20 mouse cellular contexts compared by ENCODE assay signal in genomic region chr3:127376901-127377460, GRCm38 (mm10).
A peak's percentile ranks its signal among the peaks of the same experiment; 100 is the strongest.
DNase-seq lines count a peak whose midpoint lies in the region; ATAC-seq and TF ChIP-seq lines count a peak whose summit lies in the region.
"Had no signal": no experiment of that assay in that cellular context is flagged by ENCODE, and none has a peak within 500 bp of the region (broad histone marks: within the 10 kb centered on the region; RNA-seq: fewer than 3 reads in every experiment).

No protein-coding gene starts in this region.

- H3K4me1 ChIP-seq in forebrain, embryonic 14.5 days (ENCODE audit: control insufficient read depth, insufficient read depth, low read length): peaks cover 20% of the 10 kb centered on the region
- H3K4me1 ChIP-seq in forebrain, embryonic 11.5 days (replicated peaks; ENCODE audit: control insufficient read depth, insufficient read depth, low read length): peaks cover 7% of the 10 kb centered on the region; the same call in 1 of the 2 replicates
- H3K4me1 ChIP-seq in megakaryocyte, embryonic 14.5 days: no peaks in the 10 kb centered on the region

- peak; percentile 62 for DNase-seq in forebrain, embryonic 14.5 days (ENCODE audit: low spot score)
- DNase-seq in forebrain, embryonic 11.5 days (ENCODE audit: low spot score): no peak
- DNase-seq in layer of hippocampus, adult 2 months (ENCODE audit: low spot score in 2 of 2): peak in 1 of 2 experiments; percentile 51
- DNase-seq in retina, embryonic 14.5 days (ENCODE audit: low spot score): peak; percentile 30
- no peak for DNase-seq in gastrocnemius, postnatal 4 days (ENCODE audit: low spot score in 2 of 2)
- DNase-seq in heart, adult 18-20 months: no peak
- DNase-seq: cerebellum, adult 2 months; gastrocnemius, postnatal 25 days; kidney, adult 11 months; kidney, postnatal 10 days; lung, adult 2 months; lung, postnatal 4 days; right cerebral cortex, postnatal 14 days had no signal

- H3K9ac ChIP-seq in forebrain, embryonic 14.5 days (ENCODE audit: low read length): no peak overlapping the region
- H3K9ac ChIP-seq in forebrain, embryonic 11.5 days (ENCODE audit: low read length): no peak overlapping the region
- H3K9ac ChIP-seq: midbrain, embryonic 12.5 days had no signal

- H3K9me3 ChIP-seq in forebrain, embryonic 14.5 days (replicated peaks; ENCODE audit: control insufficient read depth, low read length): no peaks in the 10 kb centered on the region
- H3K9me3 ChIP-seq in forebrain, embryonic 11.5 days (ENCODE audit: control insufficient read depth, low read length): peaks cover 2% of the 10 kb centered on the region; the same call in 1 of the 2 replicates
- H3K9me3 ChIP-seq in megakaryocyte, embryonic 14.5 days: peaks cover 31% of the 10 kb centered on the region
- H3K9me3 ChIP-seq: limb, embryonic 10.5 days had no signal

- no peak overlapping the region for H3K4me3 ChIP-seq in forebrain, embryonic 14.5 days (ENCODE audit: low read depth, low read length)
- H3K4me3 ChIP-seq in forebrain, embryonic 11.5 days (ENCODE audit: low read depth, low read length): no peak overlapping the region
- peak overlapping the region; percentile 17 for H3K4me3 ChIP-seq in megakaryocyte, embryonic 14.5 days (replicated peaks)
- H3K4me3 ChIP-seq in layer of hippocampus, adult 2 months: no peak overlapping the region
- H3K4me3 ChIP-seq: limb, embryonic 10.5 days; midbrain, embryonic 12.5 days; myocyte had no signal

- 0 out of 2 replicates have a peak overlapping the region, but pooled peaks have one; percentile 5 for H3K27ac ChIP-seq in forebrain, embryonic 14.5 days (ENCODE audit: low read depth, low read length)
- no peak overlapping the region for H3K27ac ChIP-seq in forebrain, embryonic 11.5 days (ENCODE audit: low read depth, low read length)
- peak overlapping the region; percentile 74 for H3K27ac ChIP-seq in layer of hippocampus, adult 2 months
- H3K27ac ChIP-seq: limb, embryonic 10.5 days; midbrain, embryonic 12.5 days had no signal

- no peak for TF ChIP-seq CTCF in layer of hippocampus, adult 2 months (conservative IDR thresholded peaks at IDR 0.05)

- no peaks in the 10 kb centered on the region for H3K36me3 ChIP-seq in forebrain, embryonic 14.5 days (ENCODE audit: control insufficient read depth, insufficient read depth, low read length)
- H3K36me3 ChIP-seq in forebrain, embryonic 11.5 days (ENCODE audit: control insufficient read depth, insufficient read depth, low read length): no peaks in the 10 kb centered on the region
- no peaks in the 10 kb centered on the region for H3K36me3 ChIP-seq in megakaryocyte, embryonic 14.5 days (replicated peaks; ENCODE audit: low read length)
- H3K36me3 ChIP-seq: limb, embryonic 10.5 days; midbrain, embryonic 12.5 days had no signal

- H3K4me2 ChIP-seq in forebrain, embryonic 14.5 days (ENCODE audit: low read length): no peak overlapping the region
- no peak overlapping the region for H3K4me2 ChIP-seq in forebrain, embryonic 11.5 days (ENCODE audit: low read depth, low read length, severe bottlenecking)
- H3K4me2 ChIP-seq: liver, embryonic 11.5 days; midbrain, embryonic 12.5 days had no signal

- no peaks in the 10 kb centered on the region for H3K27me3 ChIP-seq in forebrain, embryonic 14.5 days (replicated peaks; ENCODE audit: control insufficient read depth, insufficient read depth, low read length)
- H3K27me3 ChIP-seq in forebrain, embryonic 11.5 days (ENCODE audit: control insufficient read depth, insufficient read depth, low read length): no peaks in the 10 kb centered on the region
- H3K27me3 ChIP-seq in megakaryocyte, embryonic 14.5 days (replicated peaks): no peaks in the 10 kb centered on the region
- H3K27me3 ChIP-seq: midbrain, embryonic 12.5 days had no signal

- ATAC-seq in forebrain, embryonic 14.5 days: peak; percentile 72
- ATAC-seq in forebrain, embryonic 11.5 days (replicated peaks; ENCODE audit: low FRiP score): no peak
- no peak for ATAC-seq in megakaryocyte, adult 5-6 weeks (ENCODE audit: poor library complexity, severe bottlenecking)
- ATAC-seq: hindbrain, postnatal 0 days had no signal

- 72% methylated on average over 8 of the region's 8 CpGs for WGBS in forebrain, embryonic 14.5 days
- 77% methylated on average over 8 of the region's 8 CpGs for WGBS in forebrain, embryonic 11.5 days

Comparison
In these comparisons a context has a peak if more than half of its experiments do, and no peak if none do; other contexts are left out.
1. DNase-seq: peak in forebrain, embryonic 14.5 days (single experiment) and retina, embryonic 14.5 days (single experiment); none in forebrain, embryonic 11.5 days (single experiment), gastrocnemius, postnatal 4 days (0 of 2) and heart, adult 18-20 months (0 of 2).